Mouse (Mus musculus): ENCODE results near the gene Il11ra1.

DNA sequence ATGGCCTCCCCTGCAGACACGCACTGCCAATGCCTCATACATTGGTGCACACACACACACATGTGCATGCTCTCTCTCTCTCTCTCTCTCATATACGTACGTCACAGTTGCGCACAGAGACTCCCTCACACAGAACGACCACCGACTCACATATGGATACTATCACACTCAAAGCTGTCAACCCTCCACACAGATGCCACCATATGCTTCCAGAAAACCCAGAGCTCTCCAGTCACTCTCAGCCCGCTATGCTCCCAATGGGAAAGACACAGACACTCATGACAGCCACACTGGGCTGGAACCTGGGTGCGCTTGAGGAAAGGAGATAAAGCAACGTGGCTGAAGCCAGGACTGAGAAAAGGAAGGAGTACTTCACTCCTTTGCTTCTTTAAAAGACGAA, 17.8 kb upstream of the Il11ra1 start:
- TF ChIP-seq POLR2A (IDR thresholded peaks at IDR 0.05; ENCODE audit: borderline replicate concordance, low read depth, low read length) = no peak
- no peak for TF ChIP-seq CTCF (IDR thresholded peaks at IDR 0.05; ENCODE audit: low read depth, low read length)
